Mouse (Mus musculus): Measurements from ENCODE around the gene Lman2l.

DNA sequence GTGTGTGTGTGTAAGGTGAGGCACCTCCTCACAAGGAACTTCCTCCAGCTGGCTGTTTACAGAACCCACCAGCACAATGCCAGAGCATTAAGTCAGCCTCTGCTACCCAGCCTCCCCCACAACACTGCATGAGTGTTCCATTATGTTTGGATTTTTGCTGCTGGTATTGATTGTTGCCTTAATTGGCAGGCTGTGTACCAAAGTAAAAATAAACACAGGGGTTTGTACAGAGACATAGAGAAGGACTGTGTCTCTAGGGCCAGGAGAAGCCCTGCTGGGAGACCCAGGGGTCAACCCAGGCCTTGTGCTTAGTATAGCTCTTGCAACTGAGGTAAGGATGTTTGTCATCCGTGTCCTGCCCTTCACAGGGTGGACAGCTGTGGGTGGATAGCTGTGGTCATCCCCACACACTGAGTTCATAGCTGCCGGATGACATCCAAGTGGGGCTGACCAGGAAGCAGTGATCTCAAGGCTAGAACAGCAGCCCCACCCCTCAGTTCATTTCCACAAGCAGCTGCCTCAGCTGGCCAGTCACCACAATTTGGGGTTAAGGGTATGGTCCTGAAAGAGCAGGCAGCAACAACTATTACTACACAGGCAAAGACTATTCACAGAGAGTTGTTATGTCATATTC lies 24.9 kb upstream of the Lman2l start:
- TF ChIP-seq CTCF (IDR thresholded peaks at IDR 0.05; ENCODE audit: borderline replicate concordance, insufficient read depth, low read depth, low read length) (no peak), POLR2A (IDR thresholded peaks at IDR 0.05; ENCODE audit: borderline replicate concordance, insufficient read depth, low read length) (no peak)
